Comparison of ENCODE assay signal across 8 mouse cellular contexts in genomic region chr1:171269848-171270572, GRCm38 (mm10). TPM values are rescaled to one million over a fixed set of nuclear protein-coding genes. Genes with fewer than 3 reads are reported as not detected.
DNase-seq lines count a peak whose midpoint lies in the region; ATAC-seq lines count a peak whose summit lies in the region.

TSS of gene B4galt3 (plus strand) at chr1:171270328.

- peak within 1 kb of the TSS; percentile 81 for H3K4me2 ChIP-seq in embryonic facial prominence, embryonic 14.5 days (ENCODE audit: low read depth, low read length)
- H3K4me2 ChIP-seq in limb, embryonic 12.5 days: peak within 1 kb of the TSS; percentile 95
- peak within 1 kb of the TSS; percentile 83 for H3K4me2 ChIP-seq in midbrain, embryonic 14.5 days (ENCODE audit: low read length)

- peaks cover 29% of the 10 kb centered on the region for H3K36me3 ChIP-seq in embryonic facial prominence, embryonic 14.5 days (ENCODE audit: control insufficient read depth, insufficient read depth, low read length)
- peaks cover 35% of the 10 kb centered on the region for H3K36me3 ChIP-seq in limb, embryonic 12.5 days
- H3K36me3 ChIP-seq in midbrain, embryonic 14.5 days (ENCODE audit: control insufficient read depth, insufficient read depth, low read length): peaks cover 30% of the 10 kb centered on the region

- DNase-seq in 3T3-L1 (ENCODE audit: low read depth, low spot score): peak; percentile 81
- DNase-seq in adrenal gland, postnatal 4 days (ENCODE audit: low spot score in 2 of 2): peak; percentile 90 to 91
- DNase-seq in embryonic facial prominence, embryonic 14.5 days (ENCODE audit: low spot score): peak; percentile 94
- peak; percentile 96 for DNase-seq in heart, adult 8-10 months (ENCODE audit: low spot score)
- DNase-seq in kidney, adult 8-10 months: peak; percentile 95 to 97
- peak; percentile 96 for DNase-seq in midbrain, embryonic 14.5 days
- DNase-seq in spleen, adult 12 weeks (ENCODE audit: low spot score): peak; percentile 94

- H3K9ac ChIP-seq in embryonic facial prominence, embryonic 14.5 days (ENCODE audit: low read depth, low read length): peak within 1 kb of the TSS; percentile 83
- H3K9ac ChIP-seq in limb, embryonic 12.5 days (replicated peaks): peak within 1 kb of the TSS; percentile 73
- H3K9ac ChIP-seq in midbrain, embryonic 14.5 days (replicated peaks; ENCODE audit: low read length): peak within 1 kb of the TSS; percentile 74

- H3K4me1 ChIP-seq in embryonic facial prominence, embryonic 14.5 days (ENCODE audit: control insufficient read depth, insufficient read depth, low read length): peaks cover 12% of the 10 kb centered on the region; the same call in 1 of the 2 replicates
- H3K4me1 ChIP-seq in limb, embryonic 12.5 days (replicated peaks): peaks cover 7% of the 10 kb centered on the region
- H3K4me1 ChIP-seq in midbrain, embryonic 14.5 days (ENCODE audit: control insufficient read depth, insufficient read depth, low read length): peaks cover 14% of the 10 kb centered on the region

- H3K27me3 ChIP-seq in embryonic facial prominence, embryonic 14.5 days (replicated peaks; ENCODE audit: control insufficient read depth, insufficient read depth, low read length): no peaks in the 10 kb centered on the region
- no peaks in the 10 kb centered on the region; the same call in 1 of the 2 replicates for H3K27me3 ChIP-seq in limb, embryonic 12.5 days
- no peaks in the 10 kb centered on the region for H3K27me3 ChIP-seq in midbrain, embryonic 14.5 days (ENCODE audit: control insufficient read depth, insufficient read depth, low read length)

- H3K4me3 ChIP-seq in embryonic facial prominence, embryonic 14.5 days (ENCODE audit: low read depth, low read length): peak within 1 kb of the TSS; percentile 75
- peak within 1 kb of the TSS; percentile 77 for H3K4me3 ChIP-seq in limb, embryonic 12.5 days (replicated peaks)
- H3K4me3 ChIP-seq in midbrain, embryonic 14.5 days (replicated peaks; ENCODE audit: low read depth, low read length): peak within 1 kb of the TSS; percentile 68

- peak within 1 kb of the TSS; percentile 76 for H3K27ac ChIP-seq in embryonic facial prominence, embryonic 14.5 days (replicated peaks; ENCODE audit: low read depth, low read length)
- peak within 1 kb of the TSS; percentile 53; the same call in 1 of the 2 replicates for H3K27ac ChIP-seq in limb, embryonic 12.5 days
- peak within 1 kb of the TSS; percentile 53 for H3K27ac ChIP-seq in midbrain, embryonic 14.5 days (replicated peaks; ENCODE audit: low read depth, low read length)

- peak; percentile 94 for ATAC-seq in embryonic facial prominence, embryonic 14.5 days (ENCODE audit: low read depth)
- peak; percentile 93 for ATAC-seq in limb, embryonic 12.5 days (ENCODE audit: insufficient number of reproducible peaks, insufficient read depth, low FRiP score, low TSS enrichment, low read depth)
- ATAC-seq in midbrain, embryonic 14.5 days (ENCODE audit: low FRiP score, low TSS enrichment): peak; percentile 95

- H3K9me3 ChIP-seq in embryonic facial prominence, embryonic 14.5 days (ENCODE audit: control insufficient read depth, low read length): no peaks in the 10 kb centered on the region
- no peaks in the 10 kb centered on the region for H3K9me3 ChIP-seq in limb, embryonic 12.5 days
- H3K9me3 ChIP-seq in midbrain, embryonic 14.5 days (ENCODE audit: control insufficient read depth, low read length): no peaks in the 10 kb centered on the region

- 3% methylated on average over 34 of the region's 36 CpGs for WGBS in embryonic facial prominence, embryonic 14.5 days
- WGBS in limb, embryonic 12.5 days: 3% methylated on average over 36 of the region's 36 CpGs
- 4% methylated on average over 36 of the region's 36 CpGs for WGBS in midbrain, embryonic 14.5 days

RNA-seq across cellular contexts. Expression of gene B4galt3, which starts in this region (rescaled TPM):
- 10 to 100 TPM; 48.4 to 56.3 TPM for total RNA-seq in adrenal gland, postnatal 4 days (2021)
- 60.2 and 64.0 TPM in 2 replicates for polyA plus RNA-seq in embryonic facial prominence, embryonic 14.5 days (2014; fragmentation: Nextera tagmentation; extraction: Ambion mirVana)
- 10 to 100 TPM; 15.4 to 20.8 (median 19.1) TPM for total RNA-seq in heart, adult 8-10 months (2022)
- polyA plus RNA-seq in limb, embryonic 12.5 days (2016; fragmentation: Nextera tagmentation; extraction: Ambion mirVana): 82.1 and 84.8 TPM in 2 replicates
- 101 and 105 TPM in 2 replicates for polyA plus RNA-seq in midbrain, embryonic 14.5 days (2014; fragmentation: Nextera tagmentation; extraction: Ambion mirVana)

Comparison
In these comparisons a context has a peak if more than half of its experiments do, and no peak if none do; other contexts are left out.
1. Peak in every context shown above with its lines: DNase-seq, ATAC-seq, H3K4me3 ChIP-seq and H3K27ac ChIP-seq.